Mouse (Mus musculus) embryonic fibroblast, embryonic 13.5 days (primary cell): ENCODE data around the gene Dlgap5.

Experiments
- CTCF ChIP-seq: IDR thresholded peaks from 2 replicates; pipeline ENCODE4 v1.5.1; 2011; ENCODE audit warnings: mild to moderate bottlenecking, control low read depth, low read length, moderate library complexity, borderline replicate concordance; ENCODE audit not compliant: insufficient read depth
- POLR2A ChIP-seq: IDR thresholded peaks from 2 replicates; pipeline ENCODE4 v1.6.1; 2011; ENCODE audit warnings: low read depth, mild to moderate bottlenecking, control low read depth, low read length, moderate library complexity

DNA sequence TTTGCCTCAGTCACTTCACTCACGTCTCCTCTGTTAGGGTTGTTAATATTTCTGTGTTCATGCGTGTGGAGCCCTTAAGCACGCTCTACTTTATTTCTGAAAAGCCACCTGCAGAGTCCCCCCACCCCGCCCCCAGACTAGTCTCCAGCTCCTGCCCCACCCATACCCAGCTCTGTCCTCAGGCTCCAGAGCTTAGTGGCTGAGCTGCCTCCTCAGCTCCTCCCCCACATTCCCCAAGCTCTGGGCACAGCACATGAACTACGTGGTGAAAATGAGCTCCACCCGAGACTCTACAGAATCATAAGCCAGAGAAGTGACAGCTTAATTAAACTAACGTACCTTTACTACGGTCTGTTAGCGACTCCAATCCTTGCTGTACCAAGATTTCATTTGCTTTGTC lies 12.2 kb downstream of the Dlgap5 start:
- TF ChIP-seq CTCF (no peak), POLR2A (no peak)
